Mouse (Mus musculus): Measurements from ENCODE around the gene Dnajc27. TPM values are rescaled to one million over a fixed set of nuclear protein-coding genes. Genes with fewer than 3 reads are reported as not detected.
A peak's percentile ranks its signal among the peaks of the same experiment; 100 is the strongest.

Dnajc27 gene
- total RNA-seq (2021) = 10 to 100 TPM; 53.9 to 57.8 TPM
- long read RNA-seq, full-length matches to known transcripts = 13 of 29 reads
- long read RNA-seq, partial matches to known transcripts = 1 of 29 reads
- long read RNA-seq, other reads (novel, unspliced or antisense) = 15 of 29 reads

GRCm38 (mm10) chr12:4082132-4083001, at the start of gene Dnajc27:
Dnajc27 (plus strand) TSS chr12:4082583.
- peak; percentile 98 for DNase-seq (ENCODE audit: low spot score in 2 of 2)

GRCm38 (mm10) chr12:4036157-4036556, 46.2 kb upstream of the Dnajc27 start:
- no peak for DNase-seq (ENCODE audit: low spot score in 2 of 2)

GRCm38 (mm10) chr12:4037511-4037910, 44.9 kb upstream of the Dnajc27 start:
- DNase-seq (ENCODE audit: low spot score in 2 of 2) = no peak

GRCm38 (mm10) chr12:4038061-4039041, 44.0 kb upstream of the Dnajc27 start, which contains the start of gene Efr3b:
Efr3b (minus strand) TSS chr12:4038915.
- DNase-seq (ENCODE audit: low spot score in 2 of 2) = peak; percentile 77 to 87

GRCm38 (mm10) chr12:4039046-4039445, 43.3 kb upstream of the Dnajc27 start:
- no peak for DNase-seq (ENCODE audit: low spot score in 2 of 2)

GRCm38 (mm10) chr12:4042411-4042810, 40.0 kb upstream of the Dnajc27 start:
- DNase-seq (ENCODE audit: low spot score in 2 of 2) = no peak

DNA sequence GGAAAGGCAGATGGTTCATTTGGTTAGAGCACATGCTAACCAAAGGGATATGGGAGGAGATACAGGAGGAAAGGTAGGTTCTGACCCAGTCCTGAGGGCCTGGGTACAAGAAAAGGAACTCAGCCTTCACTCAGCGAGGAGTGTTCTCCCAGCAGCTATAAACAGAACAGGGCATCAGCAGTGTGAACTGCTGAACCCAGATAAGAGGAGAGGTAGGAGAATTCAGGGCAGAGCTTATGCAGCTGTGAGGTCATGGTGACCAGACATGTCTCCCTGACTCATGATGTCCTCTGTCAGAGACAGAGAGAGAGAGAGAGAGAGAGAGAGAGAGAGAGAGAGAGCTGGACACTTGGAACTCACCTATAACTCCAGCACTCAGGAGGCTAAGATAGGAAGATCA, 36.4 kb upstream of the Dnajc27 start:
- no peak for DNase-seq (ENCODE audit: low spot score in 2 of 2)

DNA sequence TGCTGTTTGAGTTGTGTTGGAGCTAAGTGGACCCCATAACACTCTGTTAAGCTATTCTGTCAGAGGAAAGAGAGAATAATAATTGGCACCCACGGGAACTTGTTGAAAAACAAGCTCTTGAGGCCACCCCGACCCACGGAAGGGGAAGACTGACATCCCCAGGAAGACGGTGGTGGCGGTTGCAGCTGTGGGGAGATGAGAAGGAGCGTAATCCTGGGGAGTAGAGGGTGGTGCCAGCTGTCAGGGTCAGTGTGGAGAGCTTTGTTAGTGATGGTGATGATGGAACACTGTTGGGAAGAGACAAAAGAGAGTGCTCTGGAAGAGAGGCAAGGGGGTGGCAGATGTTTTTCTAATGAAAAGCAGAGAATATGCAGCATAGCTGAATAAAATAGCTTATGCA, 34.4 kb upstream of the Dnajc27 start:
- DNase-seq (ENCODE audit: low spot score in 2 of 2) = no peak

- DNase-seq (ENCODE audit: low spot score in 2 of 2) = no peak
Observed at GRCm38 (mm10) chr12:4050861-4051425, 31.4 kb upstream of the Dnajc27 start.

GRCm38 (mm10) chr12:4053643-4054042, 28.7 kb upstream of the Dnajc27 start:
- no peak for DNase-seq (ENCODE audit: low spot score in 2 of 2)

GRCm38 (mm10) chr12:4054845-4055244, 27.5 kb upstream of the Dnajc27 start:
- no peak for DNase-seq (ENCODE audit: low spot score in 2 of 2)

DNA sequence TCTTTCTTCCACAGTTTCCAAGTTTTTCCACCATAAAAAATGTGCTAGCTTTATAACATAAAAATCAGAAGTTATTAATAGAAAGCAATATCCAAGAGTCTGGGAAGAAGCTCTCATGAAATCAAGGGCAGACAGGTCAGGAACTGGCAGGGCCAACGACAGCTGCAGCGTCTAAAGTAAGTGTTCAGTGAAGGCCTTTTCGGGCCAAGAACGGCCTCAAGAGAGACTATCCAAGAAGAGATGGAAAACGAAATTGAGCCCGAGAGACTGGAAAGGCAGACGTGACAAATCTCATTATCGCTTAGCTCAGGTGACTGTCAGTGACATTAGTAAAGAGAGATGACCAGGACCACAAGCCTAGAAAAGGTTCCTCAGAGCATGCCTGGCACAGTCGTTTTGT, 24.1 kb upstream of the Dnajc27 start:
- DNase-seq (ENCODE audit: low spot score in 2 of 2) = no peak

DNA sequence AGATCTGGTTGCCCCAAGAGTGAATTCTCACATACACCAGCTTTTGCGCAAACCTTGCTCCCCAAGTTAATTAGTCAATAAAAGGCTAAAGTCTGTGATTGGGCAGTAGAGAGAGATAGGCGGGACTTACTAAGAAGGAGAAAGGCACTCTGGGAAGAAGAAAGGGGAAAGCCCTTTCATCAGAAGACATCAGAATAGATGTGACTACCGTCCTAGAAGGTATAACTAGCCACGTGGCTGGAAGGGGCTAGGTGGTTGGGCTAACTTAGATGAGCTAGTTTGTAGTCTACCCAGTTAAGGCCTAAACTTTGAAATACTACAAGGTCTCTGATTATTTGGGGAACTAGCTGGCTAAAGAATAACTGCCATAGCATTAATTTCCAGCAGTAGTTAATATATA, 22.7 kb upstream of the Dnajc27 start:
- DNase-seq (ENCODE audit: low spot score in 2 of 2) = no peak

DNA sequence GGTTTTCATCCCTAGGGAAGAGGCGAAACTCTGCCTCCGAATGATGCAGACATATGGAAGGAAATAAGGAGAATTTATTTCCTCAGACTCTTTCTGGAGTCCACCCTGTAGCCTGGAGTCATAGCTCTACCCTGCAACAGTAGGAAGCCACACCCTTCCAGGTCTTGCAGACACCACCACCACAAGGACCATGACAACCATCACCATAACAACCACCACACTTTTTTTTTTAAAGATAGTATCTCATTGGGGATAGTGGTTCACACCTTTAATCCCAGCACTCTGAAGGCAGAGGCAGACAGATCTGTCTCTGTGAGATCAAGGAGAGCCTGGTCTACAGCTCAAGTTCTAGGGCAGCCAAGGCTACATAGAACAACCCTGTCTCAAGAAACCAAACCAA, 16.9 kb upstream of the Dnajc27 start:
- DNase-seq (ENCODE audit: low spot score in 2 of 2) = no peak

DNA sequence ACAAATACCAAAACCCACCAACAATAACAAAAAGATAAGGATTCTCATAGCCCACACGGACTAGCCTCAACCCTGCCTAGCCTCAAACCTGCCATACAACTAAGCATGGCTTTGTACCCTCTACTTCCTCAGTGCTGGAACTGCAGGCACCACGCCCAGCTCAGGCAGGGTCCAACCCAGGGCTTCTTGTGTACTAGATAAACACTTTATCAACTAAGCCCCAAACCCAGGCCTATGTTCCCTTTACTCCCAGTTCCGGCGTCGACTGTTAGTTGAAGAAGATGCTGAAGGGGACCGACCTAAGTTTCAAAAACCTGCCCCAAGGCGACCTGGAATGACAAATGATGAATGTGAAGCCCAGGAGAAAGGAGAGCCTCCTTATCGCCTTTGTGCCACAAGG, 16.4 kb upstream of the Dnajc27 start:
- DNase-seq (ENCODE audit: low spot score in 2 of 2) = no peak

GRCm38 (mm10) chr12:4066681-4067459, 15.5 kb upstream of the Dnajc27 start:
- DNase-seq (ENCODE audit: low spot score in 2 of 2) = no peak

- DNase-seq (ENCODE audit: low spot score in 2 of 2) = no peak
Observed at GRCm38 (mm10) chr12:4068551-4068950, 13.8 kb upstream of the Dnajc27 start.

GRCm38 (mm10) chr12:4071671-4072070, 10.7 kb upstream of the Dnajc27 start:
- DNase-seq (ENCODE audit: low spot score in 2 of 2) = no peak

GRCm38 (mm10) chr12:4075407-4075806, 7.0 kb upstream of the Dnajc27 start:
- no peak for DNase-seq (ENCODE audit: low spot score in 2 of 2)

GRCm38 (mm10) chr12:4076383-4076782, 6.0 kb upstream of the Dnajc27 start:
- no peak for DNase-seq (ENCODE audit: low spot score in 2 of 2)

All from layer of hippocampus, postnatal 10 days (tissue).